Mouse (Mus musculus) intestine, embryonic 16.5 days (tissue): ENCODE data around the gene Cdh13. TPM values are rescaled to one million over a fixed set of nuclear protein-coding genes. Genes with fewer than 3 reads are reported as not detected.

ENCODE experiments used
- ATAC-seq: fragments of 200-750 bp; cut with Nextera tagmentation; 2 replicates; pipeline ENCODE4 v1.8.0; 2017; ENCODE audit warnings: moderate TSS enrichment, moderate library complexity
- H3K27ac ChIP-seq: fragments of 300-500 bp; sonication (generic); 2 replicates; pipeline ENCODE4 v1.5.1; 2014; ENCODE audit warnings: mild to moderate bottlenecking, low read length
- H3K27me3 ChIP-seq: fragments of 300-500 bp; sonication (generic); replicated peaks from 2 replicates; pipeline ENCODE4 v1.6.1; 2014; ENCODE audit warnings: low read length, control low read depth, mixed read lengths; ENCODE audit not compliant: control insufficient read depth, insufficient read depth
- H3K36me3 ChIP-seq: fragments of 300-500 bp; sonication (generic); 2 replicates; pipeline ENCODE4 v1.6.1; 2014; ENCODE audit warnings: low read length, control low read depth; ENCODE audit not compliant: control insufficient read depth, insufficient read depth
- H3K4me1 ChIP-seq: fragments of 300-500 bp; sonication (generic); 2 replicates; pipeline ENCODE4 v1.6.1; 2014; ENCODE audit warnings: low read length, control low read depth, mixed read lengths; ENCODE audit not compliant: control insufficient read depth, insufficient read depth
- H3K4me2 ChIP-seq: fragments of 300-500 bp; sonication (generic); 2 replicates; pipeline ENCODE4 v1.6.1; 2014; ENCODE audit warnings: low read depth, low read length, control low read depth
- H3K4me3 ChIP-seq: fragments of 300-500 bp; sonication (generic); 2 replicates; pipeline ENCODE4 v1.5.1; 2014; ENCODE audit warnings: mild to moderate bottlenecking, low read length
- H3K9ac ChIP-seq: fragments of 300-500 bp; sonication (generic); 2 replicates; pipeline ENCODE4 v1.6.1; 2014; ENCODE audit warnings: low read depth, low read length
- H3K9me3 ChIP-seq: fragments of 300-500 bp; sonication (generic); 2 replicates; pipeline ENCODE4 v1.6.1; 2016; ENCODE audit warnings: low read length, control low read depth; ENCODE audit not compliant: control insufficient read depth
- WGBS: fragments of 180-500 bp; shearing (Covaris S2); extraction: QIAGEN DNeasy Blood & Tissue Kit; methylation state at CpG from one replicate; pipeline ENCODE4 v1.1.7; 2014; 5-methylcytosine and 5-hydroxymethylcytosine counted together
- polyA plus RNA-seq: library from polyadenylated mRNA; unstranded; fragments of >200 nt; fragmentation: Nextera tagmentation; extraction: Ambion mirVana; gene quantifications from 2 replicates; pipeline ENCODE4 v1.2.1, GENCODE M21; 2015

Gene Cdh13
- polyA plus RNA-seq, 1 experiment from 2014 or later: 6.5 TPM

DNA sequence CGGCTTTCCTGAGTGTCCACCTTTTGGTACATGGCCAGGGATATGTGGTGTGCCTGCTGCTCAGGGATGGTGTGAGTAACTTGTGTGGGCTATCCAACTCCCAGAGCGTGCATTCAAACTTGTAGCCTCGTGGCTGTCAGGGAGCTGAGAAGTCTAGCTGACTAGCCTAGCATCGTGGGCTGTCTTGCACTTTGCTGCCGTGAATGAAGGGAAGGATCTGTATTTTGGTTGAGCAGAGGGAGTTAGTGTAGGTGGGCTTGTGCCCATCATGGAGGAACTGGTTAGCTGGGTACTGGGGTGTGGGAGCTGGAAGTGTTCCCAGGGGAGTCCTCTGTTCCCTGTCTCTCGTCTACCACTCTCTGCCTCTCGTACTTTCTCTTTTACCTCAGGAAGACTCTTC, 74.1 kb downstream of the Cdh13 start:
- Histone ChIP-seq H3K9ac (no peak overlapping the region), H3K4me3 (no peak overlapping the region), H3K27ac (no peak overlapping the region), H3K9me3 (no peaks in the 10 kb centered on the region), H3K4me2 (no peak overlapping the region), H3K27me3 (no peaks in the 10 kb centered on the region; the same call in 1 of the 2 replicates), H3K36me3 (no peaks in the 10 kb centered on the region), H3K4me1 (no peaks in the 10 kb centered on the region)
- whole genome bisulfite sequencing: 85% methylated on average over 7 of the region's 7 CpGs
- no peak for ATAC-seq

DNA sequence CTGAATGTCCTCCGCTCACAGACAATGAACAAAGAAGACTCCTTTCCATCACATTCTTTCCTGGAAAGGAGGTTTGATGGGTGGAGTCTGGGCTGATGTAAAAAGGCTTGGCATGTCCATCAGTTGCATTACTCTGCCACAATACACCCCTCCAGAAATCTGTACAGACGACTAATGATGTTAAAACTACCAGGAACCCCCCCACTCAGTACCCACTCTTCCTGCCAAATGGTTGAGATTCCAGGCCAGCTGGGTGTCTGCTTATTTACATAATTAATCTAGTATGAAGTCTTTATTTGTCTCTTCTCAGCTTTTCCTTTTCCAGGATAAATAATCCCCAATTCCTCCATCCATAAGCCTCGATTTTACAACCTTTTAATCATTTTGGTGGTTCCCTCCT, 80.2 kb downstream of the Cdh13 start:
- no peaks in the 10 kb centered on the region for H3K27me3 ChIP-seq
- H3K4me2 ChIP-seq: no peak overlapping the region
- WGBS: 57% methylated on average over 3 of the region's 3 CpGs
- H3K4me1 ChIP-seq: no peaks in the 10 kb centered on the region
- no peak overlapping the region for H3K27ac ChIP-seq
- no peak overlapping the region for H3K4me3 ChIP-seq
- H3K9me3 ChIP-seq: no peaks in the 10 kb centered on the region
- no peaks in the 10 kb centered on the region for H3K36me3 ChIP-seq
- H3K9ac ChIP-seq: no peak overlapping the region
- ATAC-seq: no peak

DNA sequence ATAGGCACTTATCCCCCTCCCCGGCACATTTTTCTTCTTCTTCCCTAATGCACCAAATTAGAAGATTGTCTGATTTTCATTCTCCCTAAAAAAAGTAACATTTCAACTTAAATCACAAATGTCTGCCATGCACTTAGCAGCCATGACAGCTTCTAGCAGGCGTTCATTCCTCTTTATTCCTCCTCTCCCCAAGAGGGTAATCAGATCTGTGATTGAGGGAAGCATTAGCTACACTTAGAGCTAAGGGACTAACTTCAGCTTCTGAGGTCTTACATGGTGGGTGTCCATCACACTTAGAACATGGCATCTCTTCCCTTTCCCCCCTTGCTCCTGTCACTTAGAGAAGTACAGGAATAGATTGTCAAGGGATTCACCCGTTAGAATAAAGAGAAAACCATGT, 89.6 kb downstream of the Cdh13 start:
- Histone ChIP-seq H3K27me3 (no peaks in the 10 kb centered on the region), H3K36me3 (no peaks in the 10 kb centered on the region), H3K9me3 (no peaks in the 10 kb centered on the region), H3K9ac (no peak overlapping the region), H3K4me1 (no peaks in the 10 kb centered on the region), H3K27ac (no peak overlapping the region), H3K4me3 (no peak overlapping the region), H3K4me2 (no peak overlapping the region)
- no peak for ATAC-seq
- WGBS: 87% methylated on average over 3 of the region's 3 CpGs

DNA sequence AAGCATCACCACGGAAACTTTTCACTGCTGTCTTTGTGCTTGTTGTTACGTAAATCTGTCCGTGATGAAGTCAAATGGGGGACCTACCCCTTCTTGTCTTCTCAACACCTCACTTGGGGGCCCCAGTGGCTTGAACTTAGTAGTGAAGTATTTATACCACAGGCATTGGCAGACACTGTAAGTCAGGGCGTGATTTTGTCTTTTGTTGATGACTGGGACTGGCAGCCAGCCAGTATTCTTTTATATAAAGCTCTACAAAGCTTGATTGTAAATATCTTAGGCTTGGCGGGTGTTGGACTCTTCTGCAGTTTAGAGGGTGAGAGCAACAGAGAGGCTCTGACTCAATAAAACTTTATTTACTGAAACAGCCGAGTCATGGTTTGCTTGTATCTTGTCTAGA, 91.2 kb downstream of the Cdh13 start:
- H3K4me2 ChIP-seq: no peak overlapping the region
- no peak overlapping the region for H3K27ac ChIP-seq
- H3K4me1 ChIP-seq: no peaks in the 10 kb centered on the region
- no peaks in the 10 kb centered on the region for H3K36me3 ChIP-seq
- ATAC-seq: no peak
- WGBS: 48% methylated on average over 6 of the region's 6 CpGs
- H3K9me3 ChIP-seq: no peaks in the 10 kb centered on the region
- H3K9ac ChIP-seq: no peak overlapping the region
- no peaks in the 10 kb centered on the region for H3K27me3 ChIP-seq
- H3K4me3 ChIP-seq: no peak overlapping the region

DNA sequence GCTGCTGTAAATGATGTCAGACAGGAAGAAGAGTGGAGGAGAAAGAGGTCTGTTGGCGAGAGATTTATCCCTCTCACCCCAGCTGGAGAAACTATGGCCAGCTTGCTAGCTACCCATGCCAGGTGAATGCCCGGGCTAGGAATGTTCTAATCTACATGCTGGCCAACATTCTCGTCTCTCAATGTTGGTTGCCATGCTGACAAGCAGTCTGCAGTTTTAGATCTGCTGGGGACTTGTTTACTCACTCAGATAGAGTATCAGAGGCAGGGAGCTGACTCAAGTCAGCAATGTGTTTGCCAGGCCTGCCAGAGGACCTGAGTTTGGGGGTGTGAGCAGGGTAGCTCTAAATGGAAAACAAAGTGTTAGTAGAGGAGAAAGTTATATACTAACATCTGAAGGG, 93.3 kb downstream of the Cdh13 start:
- 42% methylated on average over 3 of the region's 3 CpGs for WGBS
- no peak for ATAC-seq
- Histone ChIP-seq H3K9me3 (no peaks in the 10 kb centered on the region), H3K27me3 (no peaks in the 10 kb centered on the region), H3K4me3 (no peak overlapping the region), H3K36me3 (no peaks in the 10 kb centered on the region), H3K4me1 (no peaks in the 10 kb centered on the region), H3K9ac (no peak overlapping the region), H3K4me2 (no peak overlapping the region), H3K27ac (no peak overlapping the region)

DNA sequence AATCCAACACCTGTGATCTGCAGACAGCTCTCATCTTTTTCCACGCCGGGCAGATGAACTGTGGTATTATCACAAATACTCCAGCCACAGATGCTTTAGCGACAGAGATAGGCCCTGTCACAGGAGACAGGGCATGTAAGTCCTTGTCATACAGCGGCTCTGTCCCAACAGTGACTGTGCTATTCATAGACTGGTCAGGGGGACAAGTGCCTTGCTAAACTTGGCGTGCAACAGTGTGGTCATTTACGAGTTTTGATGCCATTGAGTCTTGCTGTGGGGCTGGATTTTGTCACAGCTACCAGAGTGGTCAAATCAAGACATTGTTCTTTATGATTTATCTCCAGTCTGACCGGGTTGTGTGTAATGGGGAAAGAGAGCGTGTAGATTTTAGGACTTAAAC, 95.5 kb downstream of the Cdh13 start:
- Histone ChIP-seq H3K27ac (no peak overlapping the region), H3K4me1 (no peaks in the 10 kb centered on the region), H3K36me3 (no peaks in the 10 kb centered on the region), H3K9ac (no peak overlapping the region), H3K27me3 (no peaks in the 10 kb centered on the region), H3K4me3 (no peak overlapping the region), H3K4me2 (no peak overlapping the region), H3K9me3 (no peaks in the 10 kb centered on the region)
- ATAC-seq: no peak
- WGBS: 78% methylated on average over 8 of the region's 8 CpGs

DNA sequence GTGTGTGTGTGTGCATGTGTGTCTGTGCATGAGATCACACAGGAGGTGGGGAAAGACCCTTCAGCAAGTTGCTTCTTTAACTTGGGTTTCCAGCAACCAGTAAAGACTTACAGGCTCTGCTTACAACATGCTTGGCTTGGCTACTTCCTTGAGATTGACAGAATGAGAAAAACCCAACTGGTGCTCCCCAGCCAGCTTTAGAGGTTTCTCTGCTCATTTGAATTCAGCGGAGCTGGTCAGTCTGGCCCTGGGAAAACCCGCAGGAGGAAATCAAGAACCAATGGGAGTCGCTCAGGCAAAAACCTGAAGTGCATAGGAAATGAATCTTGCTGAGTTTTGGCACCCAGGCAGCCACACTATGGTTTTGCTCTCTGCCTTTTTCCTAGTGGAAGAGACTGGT, 96.1 kb downstream of the Cdh13 start:
- no peak overlapping the region for H3K4me2 ChIP-seq
- no peaks in the 10 kb centered on the region for H3K9me3 ChIP-seq
- no peak overlapping the region for H3K9ac ChIP-seq
- no peak overlapping the region for H3K4me3 ChIP-seq
- ATAC-seq: no peak
- no peaks in the 10 kb centered on the region for H3K36me3 ChIP-seq
- H3K27me3 ChIP-seq: no peaks in the 10 kb centered on the region
- H3K4me1 ChIP-seq: no peaks in the 10 kb centered on the region
- no peak overlapping the region for H3K27ac ChIP-seq
- WGBS: 64% methylated on average over 3 of the region's 3 CpGs

DNA sequence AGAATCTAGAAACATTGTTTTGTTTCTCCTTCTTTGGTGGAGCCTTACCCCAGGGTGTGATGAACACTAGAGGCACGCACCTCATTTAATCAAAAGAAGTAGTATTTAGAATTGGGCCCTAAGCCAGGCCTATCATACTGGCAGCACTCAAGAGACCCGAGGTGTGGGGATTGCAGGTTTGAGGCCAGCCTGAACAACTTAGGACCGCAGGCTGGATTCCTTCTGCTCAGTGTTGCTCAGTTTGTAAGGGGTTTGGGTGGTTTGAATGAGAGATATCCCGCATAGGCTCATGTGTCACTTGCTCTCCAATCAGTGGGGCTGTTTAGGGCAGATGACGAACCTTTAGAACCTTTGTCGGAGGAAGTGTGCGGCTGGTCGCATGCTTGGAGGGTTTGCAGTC, 96.5 kb downstream of the Cdh13 start:
- Histone ChIP-seq H3K9me3 (no peaks in the 10 kb centered on the region), H3K4me2 (no peak overlapping the region), H3K36me3 (no peaks in the 10 kb centered on the region), H3K27ac (no peak overlapping the region), H3K4me3 (no peak overlapping the region), H3K27me3 (no peaks in the 10 kb centered on the region), H3K9ac (no peak overlapping the region), H3K4me1 (no peaks in the 10 kb centered on the region)
- no peak for ATAC-seq
- 70% methylated on average over 8 of the region's 8 CpGs for WGBS

DNA sequence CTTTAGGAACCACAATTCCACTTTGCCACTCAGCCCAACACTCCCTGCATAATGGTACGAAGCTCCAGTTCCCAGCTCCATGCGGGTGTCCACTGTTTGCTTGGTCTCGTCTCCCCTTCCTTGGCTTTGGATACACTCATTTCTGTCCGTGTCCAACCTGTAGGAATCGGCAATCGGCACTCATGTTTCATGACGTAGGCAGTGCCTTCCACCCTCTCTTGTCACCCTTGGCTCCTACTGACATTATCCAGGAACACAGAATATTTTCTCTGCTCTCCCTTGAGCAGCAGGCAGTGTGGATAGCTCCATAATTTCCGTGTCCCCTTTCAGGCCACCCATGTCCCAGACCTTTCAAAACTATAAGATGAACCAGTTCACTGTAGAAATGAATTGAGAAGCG, 97.2 kb downstream of the Cdh13 start:
- no peak overlapping the region for H3K9ac ChIP-seq
- no peaks in the 10 kb centered on the region for H3K9me3 ChIP-seq
- H3K4me2 ChIP-seq: no peak overlapping the region
- no peak overlapping the region for H3K27ac ChIP-seq
- no peak for ATAC-seq
- H3K36me3 ChIP-seq: no peaks in the 10 kb centered on the region
- H3K27me3 ChIP-seq: no peaks in the 10 kb centered on the region
- 71% methylated on average over 9 of the region's 9 CpGs for WGBS
- no peaks in the 10 kb centered on the region for H3K4me1 ChIP-seq
- no peak overlapping the region for H3K4me3 ChIP-seq

DNA sequence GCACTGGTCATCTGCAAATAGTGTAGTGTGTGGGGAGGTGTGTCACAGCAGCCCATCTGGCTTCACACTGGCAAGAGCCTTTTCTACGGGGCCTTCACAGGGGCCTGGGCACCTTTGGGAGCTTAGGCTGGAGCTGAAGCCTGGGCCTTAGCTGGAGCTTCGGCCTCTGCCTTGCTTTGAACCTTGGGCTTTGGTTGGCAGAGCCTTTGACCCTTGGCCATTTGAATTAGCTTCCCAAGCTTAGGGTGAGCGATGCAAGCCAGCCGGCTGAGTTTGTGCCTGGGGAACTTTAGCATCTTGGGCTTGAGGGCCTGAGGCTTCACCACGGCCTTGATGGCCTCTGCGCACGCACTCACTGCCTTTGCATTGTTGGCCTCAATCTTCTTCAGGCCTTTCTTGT, 98.1 kb downstream of the Cdh13 start:
- Histone ChIP-seq H3K36me3 (no peaks in the 10 kb centered on the region), H3K4me3 (no peak overlapping the region), H3K9ac (no peak overlapping the region), H3K27me3 (no peaks in the 10 kb centered on the region), H3K27ac (no peak overlapping the region), H3K4me2 (no peak overlapping the region), H3K4me1 (no peaks in the 10 kb centered on the region), H3K9me3 (no peaks in the 10 kb centered on the region)
- 91% methylated on average over 7 of the region's 7 CpGs for WGBS
- ATAC-seq: no peak
